Mouse (Mus musculus): ENCODE measurements around the gene Aox2. TPM values are rescaled to one million over a fixed set of nuclear protein-coding genes. Genes with fewer than 3 reads are reported as not detected.

The Aox2 gene
- polyA plus RNA-seq (2021; fragmentation: Nextera tagmentation) = not detected in 2 replicates
- long read RNA-seq, experiment 1 = 0 reads
- long read RNA-seq, experiment 2 = 0 reads

DNA sequence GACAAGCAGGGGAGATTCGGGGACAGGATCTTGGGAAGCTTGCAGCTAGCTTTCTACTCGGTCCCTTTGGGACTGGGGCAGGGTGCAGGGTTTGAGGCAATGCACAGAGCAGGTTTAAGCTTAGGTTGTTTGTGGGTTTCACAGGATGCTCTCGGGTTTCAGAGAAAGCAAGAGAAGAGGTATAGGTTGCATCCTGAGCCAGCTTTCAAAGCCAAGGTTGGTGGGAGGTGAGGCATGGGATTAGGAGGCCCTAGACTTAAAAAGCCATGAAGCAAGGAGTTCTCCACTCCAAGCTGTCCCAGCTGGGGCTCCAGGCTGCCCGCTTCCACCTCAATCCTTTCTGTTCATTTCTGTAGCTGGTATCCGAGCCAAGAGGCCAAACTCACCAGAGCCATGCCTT, at the start of gene Aox2:
Gene Aox2 (plus strand): TSS at position 301 of the 400 bp plus-strand sequence.

DNA sequence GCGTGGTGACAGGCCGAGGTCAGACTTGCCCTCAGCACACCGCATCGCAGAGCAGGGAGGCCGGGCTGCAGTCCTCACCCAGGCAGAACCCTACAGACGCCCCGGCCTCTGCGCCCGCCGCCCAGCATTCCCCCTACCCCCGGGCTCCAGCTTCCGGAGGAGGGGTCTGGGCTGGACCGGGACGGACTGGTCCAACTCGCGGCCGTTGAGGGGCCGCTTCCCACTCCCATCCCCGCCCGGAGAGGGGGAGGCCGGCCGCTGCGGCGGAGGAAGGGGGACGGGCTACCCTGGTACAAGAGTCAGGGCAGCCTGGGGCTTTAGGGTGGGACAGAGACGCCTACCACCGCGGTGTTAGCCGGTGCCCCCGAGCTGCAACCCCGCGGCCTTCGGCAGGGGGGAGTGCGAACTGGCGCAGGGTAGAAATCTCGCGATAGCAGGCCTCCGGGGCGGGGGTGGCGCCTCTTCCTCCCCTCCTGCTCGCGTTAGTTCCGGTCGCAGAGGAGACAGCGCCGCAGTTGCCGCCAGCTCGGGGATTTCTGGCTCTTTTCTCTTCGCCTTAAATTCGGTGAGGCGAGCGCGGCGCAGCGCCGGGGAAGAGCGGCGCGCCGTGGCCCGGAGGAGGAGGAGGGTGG, 114.6 kb downstream of the Aox2 start, which contains the start of gene Bzw1:
Gene Bzw1 (plus strand): TSS at position 247 of the 632 bp plus-strand sequence.

DNA sequence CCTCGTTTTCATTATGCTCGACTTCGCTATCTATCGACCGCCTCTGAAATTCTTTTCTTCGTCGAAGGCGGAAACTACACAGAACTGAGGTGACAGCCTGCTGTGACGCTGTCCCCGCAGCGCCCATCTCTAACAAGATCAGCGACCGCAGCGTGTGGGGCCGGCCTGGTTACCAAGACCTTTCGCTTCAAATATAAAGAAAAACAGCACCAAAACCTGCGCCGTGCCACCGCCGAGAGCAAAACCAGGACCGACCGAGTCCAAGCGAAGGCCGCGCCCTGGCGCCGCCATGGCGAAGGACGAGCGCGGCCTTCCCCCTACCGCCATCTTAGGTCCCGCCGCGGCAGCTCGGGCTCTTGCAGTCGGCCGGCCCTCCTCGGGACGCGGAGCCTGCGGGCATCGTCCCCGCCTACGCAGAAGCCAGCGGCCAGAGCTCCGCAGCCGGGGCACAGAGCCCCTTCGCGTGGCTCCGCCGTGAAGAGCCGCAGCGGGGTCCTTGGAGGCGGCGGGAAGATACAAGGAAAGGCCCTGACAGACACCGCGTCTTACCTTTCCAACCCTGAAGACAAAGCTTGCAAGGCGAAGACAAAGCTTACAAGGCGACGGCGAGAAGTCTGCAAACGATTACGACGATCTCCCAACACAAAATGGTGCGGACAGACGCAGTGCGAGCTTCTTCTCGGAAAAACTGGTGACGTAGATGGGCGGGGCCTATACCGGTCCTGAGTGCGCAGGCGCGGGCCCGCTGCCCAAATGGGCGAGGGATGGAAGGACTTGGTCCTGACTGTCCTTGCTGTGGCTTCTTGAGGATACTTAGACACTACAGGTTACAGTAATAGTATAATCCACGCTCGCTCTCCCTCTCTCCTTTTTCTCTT, 145.5 kb downstream of the Aox2 start, which contains the start of gene Clk1:
Gene Clk1 (minus strand): TSS at position 696 of the 878 bp plus-strand sequence.

Other genes with a start within 250 kb of the Aox2 start
- gene Aox1, start 248.4 kb upstream of the Aox2 start, polyA plus RNA-seq (2021; fragmentation: Nextera tagmentation) = 0.39 and 0.59 TPM in 2 replicates
- 0.47 and 0.67 TPM in 2 replicates for gene Aox3, start 165.2 kb upstream of the Aox2 start, polyA plus RNA-seq (2021; fragmentation: Nextera tagmentation)
- gene Aox4, start 67.9 kb upstream of the Aox2 start, polyA plus RNA-seq (2021; fragmentation: Nextera tagmentation) = 0.15 and 0.34 TPM in 2 replicates
- 85.0 and 102 TPM in 2 replicates for gene Bzw1, start 114.6 kb downstream of the Aox2 start, polyA plus RNA-seq (2021; fragmentation: Nextera tagmentation)
- 12.2 and 14.8 TPM in 2 replicates for gene Clk1, start 145.7 kb downstream of the Aox2 start, polyA plus RNA-seq (2021; fragmentation: Nextera tagmentation)
- gene Nif3l1, start 166.8 kb downstream of the Aox2 start, polyA plus RNA-seq (2021; fragmentation: Nextera tagmentation) = 14.9 and 18.0 TPM in 2 replicates
- 54.6 and 57.9 TPM in 2 replicates for gene Ppil3, start 167.2 kb downstream of the Aox2 start, polyA plus RNA-seq (2021; fragmentation: Nextera tagmentation)
- gene Orc2, start 226.8 kb downstream of the Aox2 start, polyA plus RNA-seq (2021; fragmentation: Nextera tagmentation) = 21.3 and 33.6 TPM in 2 replicates

Measured in left cerebral cortex, adult 6 months (tissue).